Mouse (Mus musculus) cortical plate, adult 2 months (tissue): ENCODE results near the gene Dnmt1.

Source experiments
- CTCF ChIP-seq: fragments of 200-500 bp; IDR thresholded peaks from 2 replicates; pipeline ENCODE4 v1.5.1; 2011; ENCODE audit warnings: mild to moderate bottlenecking, control low read depth, low read length; ENCODE audit not compliant: insufficient read depth; ENCODE audit errors: extremely low read depth
- POLR2A ChIP-seq: fragments of 200-500 bp; IDR thresholded peaks from 2 replicates; pipeline ENCODE4 v1.6.1; 2011; ENCODE audit warnings: mild to moderate bottlenecking, low read length, control low read depth; ENCODE audit not compliant: insufficient read depth; ENCODE audit errors: extremely low read depth

GRCm38 (mm10) chr9:20995069-20995468 lies 35.4 kb upstream of the Dnmt1 start:
- no peak for TF ChIP-seq POLR2A
- no peak for TF ChIP-seq CTCF
